Mouse (Mus musculus): ENCODE results near the gene 4930438A08Rik.
"Not testable (repeated sequence)": the region's sequence is repeated elsewhere in the genome, so short reads cannot be mapped to it uniquely, and the experiment has no call there.

Gene 4930438A08Rik

DNA sequence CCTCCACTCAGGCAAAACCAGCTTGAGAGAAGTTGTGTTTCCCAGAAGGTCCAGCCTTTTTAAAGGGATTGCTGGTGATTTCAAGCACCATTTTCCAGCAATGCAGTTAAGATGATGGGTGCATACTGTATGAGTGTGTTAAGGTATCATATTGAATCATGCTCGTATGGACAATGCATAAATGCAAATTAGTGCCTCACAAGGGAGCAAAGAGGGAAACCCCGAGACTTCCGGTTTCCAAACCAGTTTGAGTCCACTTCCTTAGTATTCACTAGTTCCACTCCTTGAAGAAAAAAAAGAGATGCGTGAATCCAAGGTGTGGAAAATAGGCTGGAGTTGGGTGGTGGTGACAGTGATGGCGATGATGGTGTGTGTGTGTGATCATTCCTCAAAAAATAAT is 7.9 kb downstream of the 4930438A08Rik start:
- no peak for DNase-seq

DNA sequence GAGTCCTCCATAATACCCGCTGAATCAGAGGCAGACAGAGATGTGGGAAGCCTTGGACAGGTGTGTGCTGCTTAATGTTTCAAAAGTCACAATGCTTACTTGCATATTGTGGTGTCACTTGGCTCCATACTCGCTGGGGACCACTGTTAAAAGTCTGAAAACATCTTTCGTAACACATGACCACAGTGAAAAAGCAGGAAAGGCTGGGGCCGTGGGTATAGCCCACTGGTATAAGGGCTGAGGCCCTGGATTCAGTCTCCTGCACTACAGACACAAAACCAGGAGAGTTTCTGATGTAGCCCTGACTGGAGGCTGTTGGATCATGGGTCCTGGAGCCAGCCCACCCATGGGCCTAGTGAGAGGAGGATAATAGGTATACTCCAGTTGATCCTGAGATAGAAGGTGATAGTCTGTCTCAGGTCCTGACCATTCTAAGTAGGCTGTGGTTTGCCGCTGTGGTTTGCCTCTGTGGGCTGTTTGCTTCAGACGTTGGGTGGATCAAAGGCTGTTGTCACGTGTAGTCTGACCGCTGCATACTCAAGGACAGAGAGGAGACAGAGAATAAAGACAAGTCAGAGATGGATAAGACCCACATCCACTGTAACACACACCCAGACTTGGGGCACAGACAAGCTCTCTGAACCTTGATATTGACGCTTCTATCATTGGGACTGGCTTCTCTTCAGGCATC is 15.5 kb downstream of the 4930438A08Rik start:
- DNase-seq, result no peak

DNA sequence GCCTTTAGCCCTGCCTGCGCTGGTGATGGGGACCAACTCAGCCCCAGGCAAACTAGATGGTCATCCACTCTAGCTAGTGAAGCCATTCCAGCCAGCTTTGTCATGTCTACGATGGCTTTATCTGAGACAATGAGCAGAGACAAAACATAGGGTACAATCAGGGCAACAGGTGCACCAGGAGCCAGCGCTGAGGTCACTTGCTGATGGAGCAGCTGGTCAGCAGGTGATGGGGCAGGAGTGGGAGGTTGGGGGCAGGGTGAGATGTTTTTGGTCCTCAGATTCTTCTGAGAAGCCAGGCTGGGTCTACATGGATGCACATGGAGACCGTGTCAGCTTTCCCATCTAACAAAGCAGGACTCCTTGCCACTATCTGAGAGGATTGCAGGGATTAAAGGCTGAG is 16.2 kb downstream of the 4930438A08Rik start:
- no peak for DNase-seq

DNA sequence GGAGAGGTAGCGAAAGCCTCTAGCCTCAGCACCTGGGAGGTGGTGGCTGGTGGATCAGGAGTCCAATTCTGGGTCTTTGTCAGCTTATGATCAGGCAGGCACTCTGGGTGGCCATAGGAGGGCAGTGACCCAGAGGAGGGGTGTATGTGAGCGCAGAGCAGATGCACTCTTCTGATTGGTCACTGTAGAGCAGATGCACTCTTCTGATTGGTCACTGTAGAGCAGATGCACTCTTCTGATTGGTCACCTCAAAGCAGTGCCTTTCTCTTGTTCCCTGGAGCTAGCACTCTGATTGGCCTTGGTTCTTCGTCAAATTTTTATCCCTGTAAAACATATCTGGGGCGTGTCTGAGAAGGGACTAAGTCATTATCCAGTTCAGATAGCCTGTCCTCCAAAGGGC is 18.2 kb downstream of the 4930438A08Rik start:
- no peak for DNase-seq

DNA sequence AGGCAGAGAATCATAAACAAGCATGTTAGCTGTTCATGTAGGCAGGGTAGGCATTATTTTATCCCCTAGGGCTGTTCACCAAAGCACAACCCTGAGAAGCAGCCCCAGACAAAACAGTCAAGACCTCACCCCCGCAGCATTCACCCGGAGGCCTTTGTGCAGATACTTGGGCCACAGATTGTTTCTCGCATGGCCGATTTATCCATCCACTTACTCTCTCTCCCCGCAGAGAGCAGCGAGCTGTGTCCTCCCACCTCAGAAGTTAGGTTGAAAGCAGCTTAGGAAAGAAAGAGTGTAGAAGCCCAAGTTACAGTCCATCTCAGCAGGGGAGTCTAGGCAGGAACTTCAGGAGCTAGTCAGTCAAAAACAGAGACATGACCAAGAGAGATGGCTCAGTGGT is 22.8 kb downstream of the 4930438A08Rik start:
- DNase-seq, result no peak

DNA sequence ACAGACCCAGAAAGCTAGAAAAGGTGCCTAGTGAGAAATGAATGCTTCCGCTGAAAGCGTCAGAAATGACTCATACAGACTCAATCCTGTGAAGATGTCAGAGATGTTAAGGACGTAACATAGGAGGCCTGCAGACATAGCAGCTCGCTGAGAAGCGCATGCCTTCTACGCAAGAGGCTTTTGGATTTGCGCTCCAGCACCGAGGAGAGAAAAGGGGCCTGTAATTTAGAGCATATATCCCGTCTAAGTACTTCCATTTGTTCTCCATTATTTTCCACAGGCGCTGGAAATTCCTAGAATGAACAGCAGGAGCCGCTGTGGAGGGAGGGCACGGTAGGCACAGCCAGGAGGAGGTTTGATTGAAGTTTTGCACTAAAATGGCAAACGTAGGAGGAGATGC is 26.5 kb downstream of the 4930438A08Rik start:
- DNase-seq, result peak; percentile 95

DNA sequence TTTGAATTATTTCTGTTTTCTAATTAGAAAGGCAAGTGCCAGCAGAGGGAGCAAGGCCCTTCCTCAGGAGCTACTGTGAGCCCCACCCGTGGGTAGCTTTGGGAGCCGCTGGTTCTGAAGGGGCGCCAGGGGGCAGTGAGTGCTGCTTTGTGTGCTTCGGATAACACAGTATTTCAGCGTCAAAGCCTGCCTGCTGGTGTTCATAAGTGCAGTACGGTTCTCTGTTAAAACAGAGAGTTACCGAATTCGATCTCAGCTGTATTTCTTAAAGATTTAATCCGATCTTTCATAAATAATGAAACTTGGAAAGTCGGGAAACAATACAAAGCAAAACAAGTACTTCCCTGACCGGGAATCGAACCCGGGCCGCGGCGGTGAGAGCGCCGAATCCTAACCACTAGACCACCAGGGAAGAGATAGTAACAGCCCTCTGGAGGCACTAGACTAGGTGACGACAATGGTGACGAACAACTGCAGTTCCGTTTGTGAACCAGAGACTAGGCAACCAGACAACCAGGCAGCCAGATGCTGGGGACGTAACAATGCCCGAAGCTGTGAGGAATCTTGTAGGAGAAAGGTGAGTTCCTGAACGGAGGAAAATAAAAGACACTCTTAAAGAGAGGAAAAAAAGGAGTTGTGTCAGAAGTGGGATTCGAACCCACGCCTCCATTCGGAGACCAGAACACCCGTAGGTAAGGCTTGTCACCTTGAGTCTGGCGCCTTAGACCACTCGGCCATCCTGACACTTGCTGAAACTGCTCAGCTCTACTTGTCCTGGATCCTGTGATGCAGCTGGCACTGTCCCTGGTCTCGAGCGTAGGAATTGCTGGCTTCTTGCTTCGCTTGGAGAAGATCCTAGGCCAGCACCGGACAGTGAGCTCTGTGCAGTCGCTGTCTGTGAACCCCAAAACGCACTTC is 27.5 kb downstream of the 4930438A08Rik start:
- DNase-seq, result peak; percentile 99

DNA sequence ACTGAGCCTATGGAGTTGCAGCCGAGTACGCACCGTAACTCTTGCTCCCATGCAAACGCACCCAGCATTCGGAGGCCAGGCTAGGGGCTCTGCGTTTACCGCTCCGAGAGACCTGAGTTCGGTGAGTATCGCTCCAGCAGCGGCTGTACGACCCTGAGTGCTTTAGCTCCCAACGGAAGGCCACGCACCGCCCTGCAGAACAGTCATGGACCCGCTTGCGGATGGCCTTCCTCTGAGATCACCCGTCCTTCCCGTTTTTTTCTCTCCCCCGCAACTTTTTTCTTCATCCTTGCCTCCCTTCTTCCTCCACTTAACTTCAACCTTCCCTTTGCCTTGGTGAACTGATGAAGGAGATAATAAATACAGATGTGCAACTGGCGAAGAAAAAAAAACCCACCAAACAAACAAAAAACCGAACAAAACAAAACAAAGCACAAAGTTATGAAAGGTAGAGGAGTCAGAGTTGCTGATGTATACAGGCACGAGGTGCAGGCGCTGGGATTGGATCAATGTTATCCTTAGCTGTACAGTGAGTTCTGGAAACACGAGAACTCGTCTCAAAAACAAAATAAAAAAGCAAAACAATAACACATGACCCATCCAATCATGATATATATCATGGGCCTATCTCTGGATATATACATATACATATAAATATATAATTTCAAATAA is 28.3 kb downstream of the 4930438A08Rik start:
- DNase-seq, result no peak

DNA sequence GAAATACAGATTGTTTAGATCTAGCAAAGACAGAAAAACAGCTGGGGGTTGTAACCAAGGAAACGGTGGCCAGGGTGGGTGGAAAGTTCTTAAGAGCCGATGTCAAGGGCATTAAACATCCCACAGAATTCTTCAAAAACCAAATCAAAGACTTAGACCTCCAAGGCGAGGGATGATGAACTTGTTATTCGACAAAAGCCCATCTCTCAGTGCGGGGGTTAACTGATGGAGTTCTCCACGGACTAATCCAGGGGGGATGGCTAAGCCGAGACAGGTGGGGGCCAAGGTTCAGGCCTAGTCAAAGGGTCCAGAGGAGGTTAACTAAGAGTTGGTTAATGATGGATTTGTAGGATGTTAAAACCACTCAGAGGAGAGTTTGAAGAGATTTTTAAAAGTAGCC is 29.0 kb downstream of the 4930438A08Rik start:
- DNase-seq, result no peak

DNA sequence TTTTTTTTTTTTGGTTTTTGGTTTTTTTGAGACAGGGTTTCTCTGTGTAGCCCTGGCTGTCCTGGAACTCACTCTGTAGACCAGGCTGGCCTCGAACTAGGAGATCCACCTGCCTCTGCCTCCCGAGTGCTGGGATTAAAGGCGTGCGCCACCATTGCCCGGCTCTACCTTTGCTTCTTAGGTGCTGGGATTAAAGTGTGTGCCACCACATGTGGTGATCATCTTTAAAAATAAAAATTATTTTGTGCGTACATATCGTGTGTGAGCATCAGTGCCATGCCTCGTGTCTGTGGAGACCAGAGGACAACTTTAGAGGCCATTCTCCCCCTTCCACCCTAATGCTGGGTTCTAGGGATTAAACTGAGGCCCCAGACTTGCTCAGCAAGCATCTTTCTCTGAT is 30.7 kb downstream of the 4930438A08Rik start:
- not testable (repeated sequence) for DNase-seq

DNA sequence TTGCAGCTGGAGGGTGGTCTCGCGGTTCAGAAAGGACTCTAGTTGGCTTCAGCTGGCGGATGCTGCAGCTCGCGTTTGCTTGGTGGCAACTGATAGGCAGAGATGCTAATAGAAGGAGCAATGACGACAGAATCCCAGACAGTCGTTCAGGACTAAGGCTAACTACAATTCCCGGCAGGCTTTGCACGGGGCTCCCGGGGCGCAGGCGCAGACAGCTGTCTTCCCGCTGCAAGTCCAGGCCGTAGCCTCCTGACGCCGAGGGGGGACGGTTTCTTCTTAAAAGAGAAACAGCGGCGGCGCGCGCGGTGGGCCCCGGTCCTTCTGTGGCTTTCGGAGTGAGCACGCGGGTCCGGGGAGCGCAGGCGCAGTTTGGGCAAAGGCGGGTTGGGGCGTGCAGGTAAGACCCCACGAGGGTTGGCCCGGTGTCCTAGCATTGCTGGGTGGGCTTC is 32.3 kb downstream of the 4930438A08Rik start, which contains the start of gene Zfp692:
Zfp692 (plus strand) TSS at position 210 of the 449 bp plus-strand sequence.
- DNase-seq, result peak; percentile 99

DNA sequence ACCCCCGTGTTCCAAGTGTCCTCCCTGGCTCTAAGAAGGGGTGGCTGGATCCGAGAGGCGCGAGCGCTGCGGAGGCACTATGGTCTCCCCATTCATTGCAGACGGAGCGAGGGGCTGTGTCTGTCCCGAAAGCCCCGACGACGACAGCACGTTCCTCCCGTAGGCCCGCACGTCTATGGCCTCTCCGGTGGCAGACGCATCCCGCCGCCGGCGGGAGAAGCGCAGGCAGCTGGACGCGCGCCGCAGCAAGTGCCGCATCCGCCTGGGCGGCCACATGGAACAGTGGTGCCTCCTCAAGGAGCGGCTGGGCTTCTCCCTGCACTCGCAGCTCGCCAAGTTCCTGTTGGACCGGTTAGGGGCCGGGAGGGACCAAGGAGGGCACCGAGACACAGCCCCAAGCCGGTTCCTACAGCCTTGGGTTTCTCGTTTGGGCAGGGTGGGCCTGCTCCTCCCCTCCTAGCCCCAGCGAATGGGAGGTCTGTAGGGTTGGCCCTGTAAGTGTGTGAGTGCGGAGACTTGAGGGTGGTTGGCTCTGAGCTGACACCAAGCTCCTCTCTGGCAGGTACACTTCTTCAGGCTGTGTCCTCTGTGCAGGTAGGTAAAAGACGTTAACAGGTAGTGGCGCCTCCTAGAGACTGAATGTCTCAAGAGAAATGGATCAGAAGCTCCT is 32.9 kb downstream of the 4930438A08Rik start:
- DNase-seq, result peak; percentile 97

DNA sequence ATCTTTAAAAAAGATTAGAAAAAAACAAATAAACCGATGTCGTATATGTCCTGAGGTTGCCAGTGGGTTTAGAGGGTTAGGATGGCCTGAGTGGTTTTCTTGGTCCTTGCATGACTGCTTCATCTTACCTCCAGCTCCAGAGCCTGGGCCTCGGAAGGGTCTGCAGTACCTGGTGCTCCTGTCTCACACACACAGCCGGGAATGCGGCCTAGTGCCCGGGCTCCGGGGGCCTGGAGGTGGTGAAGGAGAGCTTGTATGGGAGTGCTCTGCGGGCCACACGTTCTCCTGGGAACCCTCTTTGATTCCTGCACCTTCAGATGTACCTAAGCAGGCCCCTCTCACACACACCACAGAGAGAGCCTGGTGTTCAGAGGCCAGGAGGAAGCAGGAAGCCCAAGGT is 34.1 kb downstream of the 4930438A08Rik start:
- peak; percentile 92 for DNase-seq

DNA sequence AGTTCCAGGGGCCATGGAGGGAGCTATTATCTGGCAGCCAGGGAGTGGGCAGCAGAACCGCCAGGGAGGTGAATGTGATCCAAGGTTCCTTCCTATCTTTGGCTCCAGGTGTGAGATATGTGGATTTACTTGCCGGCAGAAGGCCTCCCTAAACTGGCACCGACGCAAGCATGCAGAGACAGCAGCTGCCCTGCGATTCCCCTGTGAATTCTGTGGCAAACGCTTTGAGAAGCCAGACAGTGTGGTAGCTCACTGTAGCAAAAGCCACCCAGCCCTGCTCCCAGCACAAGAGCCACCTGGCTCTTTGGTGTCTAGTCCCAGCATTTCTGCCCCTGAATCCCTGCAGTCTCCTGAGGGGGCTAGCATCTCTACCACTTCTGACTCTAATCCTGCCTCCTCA is 39.5 kb downstream of the 4930438A08Rik start:
- DNase-seq, result peak; percentile 87

DNA sequence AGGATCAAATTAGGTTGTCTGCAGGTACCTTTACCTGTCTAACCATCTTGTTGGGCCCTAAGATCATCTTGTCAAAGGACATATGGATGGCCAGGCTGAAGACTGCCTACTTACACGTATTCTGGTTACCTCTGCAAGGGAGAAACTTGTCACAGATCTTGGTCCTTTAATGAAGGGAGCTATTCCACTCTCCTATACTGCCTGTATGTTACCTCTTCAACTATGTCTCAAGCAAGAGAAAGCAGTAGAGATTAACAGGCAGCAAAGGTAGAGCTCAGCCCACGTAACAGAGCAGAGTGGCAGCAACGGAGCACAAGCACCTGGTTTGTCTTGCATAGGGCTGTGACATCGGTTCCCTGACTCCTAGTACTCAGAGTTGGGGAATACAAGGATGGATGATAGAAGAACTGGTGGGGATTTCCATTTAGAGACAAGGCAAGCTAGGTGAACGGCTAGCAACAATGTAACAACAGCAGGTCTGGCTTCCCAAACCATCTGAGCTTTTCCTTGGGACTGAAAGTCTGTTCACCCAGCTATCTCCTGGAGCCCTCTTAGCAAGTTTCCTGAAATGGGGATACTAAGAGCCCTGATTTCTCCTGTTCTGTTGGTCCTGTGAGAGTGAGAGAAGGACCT is 41.1 kb downstream of the 4930438A08Rik start:
- peak; percentile 55 for DNase-seq

DNA sequence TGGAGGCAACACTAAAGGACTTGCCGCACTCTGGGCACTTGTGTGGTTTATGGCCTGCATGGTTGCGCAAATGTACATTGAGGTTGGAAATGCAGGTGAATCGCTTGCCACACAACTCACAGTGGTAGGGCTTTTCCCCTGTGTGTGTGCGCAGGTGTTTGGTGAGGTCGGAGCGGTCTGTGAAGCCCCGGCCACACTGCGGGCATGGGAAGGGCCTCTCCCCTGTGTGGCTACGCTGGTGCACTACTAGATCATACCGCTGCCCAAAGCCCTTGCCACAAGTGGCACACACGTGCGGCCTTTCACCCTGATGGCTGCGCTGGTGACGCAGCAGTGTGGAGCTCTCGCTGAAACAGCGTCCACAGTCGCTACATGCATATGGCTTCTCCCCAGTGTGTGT is 41.7 kb downstream of the 4930438A08Rik start:
- DNase-seq, result peak; percentile 90

DNA sequence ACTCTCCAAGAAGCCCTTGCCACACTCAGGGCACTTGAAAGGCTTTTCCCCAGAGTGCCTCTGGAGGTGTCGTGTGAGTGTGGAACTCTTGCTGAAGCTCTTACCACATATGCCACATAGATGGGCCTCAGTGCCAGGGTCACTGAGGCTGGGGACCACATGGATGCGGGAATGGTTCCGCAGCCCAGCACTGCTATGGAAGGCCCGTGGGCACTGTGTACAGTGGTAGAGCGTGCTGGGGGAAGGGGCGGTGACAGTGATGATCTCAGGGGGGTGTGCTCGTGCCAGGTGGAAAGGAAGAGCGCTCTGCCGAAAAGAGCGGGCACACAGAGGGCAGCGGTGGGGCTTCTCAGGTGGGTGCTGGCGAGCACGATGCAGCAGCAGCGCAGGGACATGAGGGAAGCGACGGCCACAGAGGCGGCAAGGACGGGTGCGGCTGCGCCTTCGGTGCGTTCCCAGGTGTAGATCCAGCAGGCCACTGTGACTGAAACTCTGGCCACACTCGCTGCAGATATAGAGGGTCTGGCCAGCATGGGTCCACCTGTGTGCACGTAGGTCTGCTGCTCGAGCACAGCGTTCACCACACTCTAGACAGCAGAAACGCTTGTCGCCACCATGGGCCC is 42.3 kb downstream of the 4930438A08Rik start:
- peak; percentile 89 for DNase-seq

DNA sequence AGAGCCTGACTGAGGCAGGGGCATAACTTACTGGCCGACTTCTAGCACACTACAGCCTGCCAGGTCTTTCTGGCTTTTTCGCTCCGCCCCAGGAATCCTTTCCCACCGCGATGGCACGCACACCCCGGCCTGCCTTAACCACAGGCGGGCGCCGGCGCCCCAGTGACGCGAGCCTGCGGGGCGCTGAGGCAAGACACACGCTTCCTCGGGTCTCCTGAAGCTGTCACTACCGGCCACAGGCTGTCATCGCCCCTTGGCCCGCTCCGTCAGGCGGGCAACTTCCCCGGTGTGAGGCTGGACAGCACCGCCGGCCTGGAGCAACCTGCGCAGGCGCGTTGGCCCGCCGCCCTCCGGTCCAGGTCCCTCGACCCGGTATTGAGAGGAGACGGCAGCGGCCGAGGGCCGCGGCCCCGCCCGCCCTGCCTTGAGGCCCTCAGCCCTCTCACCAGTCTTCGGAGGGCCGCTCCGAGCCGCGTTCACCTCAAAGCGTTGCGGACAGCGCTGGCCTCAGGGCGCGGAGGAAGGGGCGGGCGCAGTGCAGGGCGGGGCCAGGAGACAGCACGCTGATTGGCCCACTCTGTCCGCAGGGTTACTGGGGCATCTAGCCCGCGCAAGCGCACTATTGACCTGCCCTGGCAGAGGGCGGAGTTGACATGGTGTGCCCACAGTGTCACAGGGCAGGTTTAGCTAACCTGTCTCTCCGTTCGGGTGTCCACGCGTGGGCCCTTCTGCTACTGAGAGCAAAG is 48.4 kb downstream of the 4930438A08Rik start:
- DNase-seq, result peak; percentile 100

DNA sequence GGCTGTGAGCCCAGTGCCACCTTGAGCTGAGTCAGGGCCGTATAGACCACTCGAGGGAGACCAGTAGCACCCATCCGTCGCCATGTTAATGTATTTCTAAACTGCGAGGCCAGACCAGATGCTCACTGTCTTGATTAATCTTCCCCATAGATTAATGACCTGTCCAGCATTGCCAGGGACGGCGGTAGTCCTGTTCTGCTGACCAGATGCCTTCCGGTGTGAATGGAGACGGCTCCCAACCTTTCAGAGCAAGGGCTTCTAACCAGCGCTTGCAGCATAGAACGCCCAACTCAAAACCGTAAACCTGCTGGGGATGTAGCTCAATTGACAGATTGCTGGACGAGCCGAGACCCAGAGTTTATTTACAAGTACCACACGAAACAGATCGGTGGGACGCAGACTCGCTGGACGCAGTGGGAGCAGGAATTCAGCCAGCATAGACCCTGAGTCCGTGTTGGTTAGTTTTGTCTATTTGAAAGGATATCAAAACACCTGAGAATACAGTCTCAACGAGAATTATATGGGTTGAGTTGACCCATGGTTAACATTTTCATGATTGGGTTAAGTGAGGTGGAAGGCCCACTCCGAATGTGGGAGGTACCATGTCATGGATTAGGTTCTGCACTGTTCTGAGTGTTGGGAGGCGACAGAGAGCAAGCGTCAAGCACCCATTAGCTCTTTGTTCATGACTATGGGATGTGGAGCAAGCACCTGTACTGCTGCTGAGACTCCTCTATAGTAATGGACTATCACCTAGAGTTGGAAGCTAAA is 49.2 kb downstream of the 4930438A08Rik start:
- DNase-seq, result no peak

DNA sequence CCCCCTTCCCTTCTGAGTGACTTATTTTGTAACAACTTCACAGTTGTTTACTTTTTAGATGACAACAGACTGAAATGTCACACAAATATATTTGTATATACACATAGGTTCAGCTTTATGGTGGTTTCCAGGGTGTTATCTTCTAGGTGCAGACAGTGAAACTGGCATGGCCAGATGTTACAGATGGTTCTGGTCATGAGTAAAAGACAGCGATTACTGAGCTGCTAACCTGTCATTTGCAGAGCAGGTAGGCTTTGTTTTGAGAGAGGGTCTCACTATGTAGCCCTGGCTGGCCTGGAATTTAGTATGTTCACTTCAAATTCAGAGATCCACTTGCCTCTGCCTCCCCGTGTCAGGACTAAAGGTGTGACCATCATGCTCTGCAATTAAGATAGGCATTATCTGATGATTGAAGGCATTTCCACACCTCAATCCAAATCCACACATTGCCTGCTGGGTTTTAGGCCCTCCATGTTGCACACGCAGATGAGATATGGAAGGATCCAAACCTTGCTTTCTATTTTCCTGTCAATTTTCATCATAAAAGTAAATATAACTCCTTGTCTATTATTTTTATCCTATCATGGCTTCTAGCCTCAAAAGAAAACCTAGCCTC is 50.1 kb downstream of the 4930438A08Rik start:
- peak; percentile 78 for DNase-seq

Measured in heart, adult 11 months (tissue).